Mouse (Mus musculus) spleen, adult 2 months (tissue): Measurements from ENCODE around the gene Ptprg.

Experiments
- CTCF ChIP-seq: fragments of 200-500 bp; IDR thresholded peaks from 2 replicates; pipeline ENCODE4 v1.5.1; 2011; ENCODE audit warnings: mild to moderate bottlenecking, inconsistent platforms; ENCODE audit not compliant: insufficient read depth, insufficient read length, insufficient replicate concordance; ENCODE audit errors: extremely low read depth
- POLR2A ChIP-seq: fragments of 200-500 bp; IDR thresholded peaks from 2 replicates; pipeline ENCODE4 v1.6.1; 2011; ENCODE audit warnings: low read depth, low read length, inconsistent platforms

DNA sequence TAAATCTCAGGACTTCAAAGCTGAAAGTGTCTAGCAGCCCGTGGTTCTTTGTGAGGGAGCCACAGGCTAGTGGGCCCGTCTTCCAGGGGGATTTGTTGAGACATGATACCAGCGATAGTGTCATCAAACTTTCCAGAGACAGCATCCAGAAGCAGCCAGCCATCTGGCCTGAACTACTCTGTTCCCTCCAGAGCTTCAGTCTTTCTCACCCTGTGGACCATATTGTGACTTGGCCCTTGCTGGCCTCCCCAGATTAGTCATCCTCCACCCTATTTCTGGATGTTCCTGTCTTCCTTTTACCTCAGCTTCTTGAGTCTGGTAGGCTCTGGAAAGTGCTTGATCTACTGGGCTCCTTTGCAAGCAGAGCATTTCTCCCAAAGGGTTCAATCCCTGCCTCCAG is 333.1 kb downstream of the Ptprg start:
- TF ChIP-seq CTCF, result no peak
- TF ChIP-seq POLR2A, result no peak
